Mouse (Mus musculus): Measurements from ENCODE around the gene Tenm4.

DNA sequence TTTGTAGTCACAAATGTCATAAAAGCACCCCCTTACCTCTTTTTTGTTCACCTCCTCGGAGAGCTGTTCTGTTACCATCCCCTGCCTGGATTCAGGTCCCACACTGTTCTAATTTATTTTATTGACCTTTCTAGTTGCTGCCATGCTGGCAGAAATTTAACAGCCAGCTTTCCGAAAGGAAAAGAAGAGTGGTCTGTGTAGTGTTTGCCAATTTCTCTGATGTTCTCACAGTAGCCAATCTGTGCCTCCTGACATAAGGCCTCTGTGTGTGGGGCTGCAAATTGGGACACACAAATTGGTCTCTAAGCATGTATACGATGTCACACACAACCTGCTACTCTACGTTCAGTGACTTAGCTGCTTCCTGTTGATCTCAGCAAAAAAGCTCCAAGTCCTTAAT is 109.7 kb downstream of the Tenm4 start:
- TF ChIP-seq POLR2A (IDR thresholded peaks at IDR 0.05; ENCODE audit: low read depth, low read length) (no peak), CTCF (IDR thresholded peaks at IDR 0.05; ENCODE audit: extremely low read depth, insufficient read length, insufficient replicate concordance, low read depth, low read length) (no peak)
